In genomic region chr5:109867221-109867620, GRCm38 (mm10) we compare ENCODE assay signal across 8 mouse cellular contexts. TPM values are rescaled to one million over a fixed set of nuclear protein-coding genes. Genes with fewer than 3 reads are reported as not detected.
DNase-seq lines count a peak whose midpoint lies in the region; ATAC-seq and TF ChIP-seq lines count a peak whose summit lies in the region.
"Not testable (repeated sequence)": the region's sequence is repeated elsewhere in the genome, so short reads cannot be mapped to it uniquely, and the experiment has no call there.

No protein-coding gene starts in this region.

- not testable (repeated sequence) for H3K27me3 ChIP-seq in forebrain, embryonic 11.5 days (ENCODE audit: control insufficient read depth, insufficient read depth, low read length); heart, embryonic 15.5 days; intestine, embryonic 16.5 days (replicated peaks; ENCODE audit: control insufficient read depth, insufficient read depth, low read length); limb, embryonic 15.5 days; neural tube, embryonic 14.5 days (ENCODE audit: control insufficient read depth, insufficient read depth, low read length)

- H3K4me2 ChIP-seq in forebrain, embryonic 11.5 days (ENCODE audit: low read depth, low read length, severe bottlenecking) = peak overlapping the region; percentile 55
- H3K4me2 ChIP-seq in heart, embryonic 15.5 days = peak overlapping the region; percentile 77
- not testable (repeated sequence) for H3K4me2 ChIP-seq in intestine, embryonic 16.5 days (ENCODE audit: low read depth, low read length)
- peak overlapping the region; percentile 62 for H3K4me2 ChIP-seq in limb, embryonic 15.5 days
- H3K4me2 ChIP-seq in neural tube, embryonic 14.5 days (ENCODE audit: low read depth, low read length) = peak overlapping the region; percentile 52

- TF ChIP-seq POLR2A in bone marrow macrophage, adult 2 months (IDR thresholded peaks at IDR 0.05; ENCODE audit: borderline replicate concordance, low read depth, low read length) = not testable (repeated sequence)

- H3K9ac ChIP-seq in forebrain, embryonic 11.5 days (ENCODE audit: low read length); heart, embryonic 15.5 days; intestine, embryonic 16.5 days (ENCODE audit: low read depth, low read length); limb, embryonic 15.5 days; neural tube, embryonic 14.5 days (replicated peaks; ENCODE audit: low read depth, low read length): not testable (repeated sequence)

- H3K4me1 ChIP-seq in bone marrow macrophage, adult 2 months (ENCODE audit: control insufficient read depth, insufficient read depth, low read length); forebrain, embryonic 11.5 days (replicated peaks; ENCODE audit: control insufficient read depth, insufficient read depth, low read length); heart, embryonic 15.5 days (replicated peaks); intestine, embryonic 16.5 days (ENCODE audit: control insufficient read depth, insufficient read depth, low read length); limb, embryonic 15.5 days; neural tube, embryonic 14.5 days (ENCODE audit: control insufficient read depth, insufficient read depth, low read length): not testable (repeated sequence)

- H3K27ac ChIP-seq in bone marrow macrophage, adult 2 months (ENCODE audit: insufficient read depth, low read depth, low read length); forebrain, embryonic 11.5 days (ENCODE audit: low read depth, low read length); heart, embryonic 15.5 days; intestine, embryonic 16.5 days (ENCODE audit: low read length); limb, embryonic 15.5 days; neural tube, embryonic 14.5 days (ENCODE audit: low read depth, low read length): not testable (repeated sequence)

- not testable (repeated sequence) for H3K9me3 ChIP-seq in forebrain, embryonic 11.5 days (ENCODE audit: control insufficient read depth, low read length); heart, embryonic 15.5 days (replicated peaks); intestine, embryonic 16.5 days (ENCODE audit: control insufficient read depth, low read length); limb, embryonic 15.5 days; neural tube, embryonic 14.5 days (ENCODE audit: control insufficient read depth, low read length)

- not testable (repeated sequence) for ATAC-seq in forebrain, embryonic 11.5 days (replicated peaks; ENCODE audit: low FRiP score); heart, embryonic 15.5 days (replicated peaks; ENCODE audit: insufficient number of reproducible peaks, insufficient read depth, low FRiP score, low read depth); intestine, embryonic 16.5 days; limb, embryonic 15.5 days (ENCODE audit: insufficient number of reproducible peaks, low FRiP score, low TSS enrichment, low read depth); neural tube, embryonic 14.5 days (ENCODE audit: low read depth)

- not testable (repeated sequence) for H3K36me3 ChIP-seq in forebrain, embryonic 11.5 days (ENCODE audit: control insufficient read depth, insufficient read depth, low read length); heart, embryonic 15.5 days; intestine, embryonic 16.5 days (ENCODE audit: control insufficient read depth, insufficient read depth, low read length); limb, embryonic 15.5 days; neural tube, embryonic 14.5 days (ENCODE audit: control insufficient read depth, insufficient read depth, low read length)

- TF ChIP-seq CTCF in bone marrow macrophage, adult 2 months (IDR thresholded peaks at IDR 0.05; ENCODE audit: low read depth, low read length) = not testable (repeated sequence)

- peak overlapping the region; percentile 40 for H3K4me3 ChIP-seq in bone marrow macrophage, adult 2 months (ENCODE audit: insufficient read depth, low read length)
- H3K4me3 ChIP-seq in forebrain, embryonic 11.5 days (ENCODE audit: low read depth, low read length) = peak overlapping the region; percentile 53
- peak overlapping the region; percentile 85 for H3K4me3 ChIP-seq in heart, embryonic 15.5 days
- H3K4me3 ChIP-seq in intestine, embryonic 16.5 days (ENCODE audit: low read length) = peak overlapping the region; percentile 64; the same call in 1 of the 2 replicates
- peak overlapping the region; percentile 63 for H3K4me3 ChIP-seq in limb, embryonic 15.5 days
- H3K4me3 ChIP-seq in neural tube, embryonic 14.5 days (ENCODE audit: low read depth, low read length) = peak overlapping the region; percentile 58

- DNase-seq in 3T3-L1 (ENCODE audit: low read depth, low spot score) = peak; percentile 29
- DNase-seq in forebrain, embryonic 11.5 days (ENCODE audit: low spot score) = not testable (repeated sequence)
- peak; percentile 14 for DNase-seq in mesoderm, embryonic 11.5 days (ENCODE audit: low read depth, low spot score)

RNA-seq across cellular contexts. Expression of gene Gm15446, which starts 56.0 kb away (rescaled TPM):
- polyA plus RNA-seq in bone marrow macrophage, adult 2 months (2012; ENCODE audit: insufficient read depth, insufficient read length, missing spikeins) = 10.5 and 13.2 TPM in 2 replicates
- 0.68 and 1.1 TPM in 2 replicates for polyA plus RNA-seq in forebrain, embryonic 11.5 days (2014; fragmentation: Nextera tagmentation; extraction: Ambion mirVana)
- polyA plus RNA-seq in heart, embryonic 15.5 days (2015; fragmentation: Nextera tagmentation; extraction: Ambion mirVana) = 0.19 and 0.47 TPM in 2 replicates
- polyA plus RNA-seq in intestine, embryonic 16.5 days (2015; fragmentation: Nextera tagmentation; extraction: Ambion mirVana) = 0.23 and 0.44 TPM in 2 replicates
- polyA plus RNA-seq in limb, embryonic 15.5 days (2015; fragmentation: Nextera tagmentation; extraction: Ambion mirVana) = 0.57 and 0.84 TPM in 2 replicates
- polyA plus RNA-seq in neural tube, embryonic 14.5 days (2014; fragmentation: Nextera tagmentation; extraction: Ambion mirVana) = 0.59 and 0.76 TPM in 2 replicates
